Mouse (Mus musculus): ENCODE measurements at regions not wholly inside any gene's neighbourhood (a gene's known extent, or its start where the extent isn't known, plus 50 kb on each side); places are given as distances from the start of the nearest gene placed in this dataset.
A peak's percentile ranks its signal among the peaks of the same experiment; 100 is the strongest.

GRCm38 (mm10) chr5:95864252-95864651 is 88.5 kb downstream of the E330014E10Rik start:
- Histone ChIP-seq H3K4me1 (ENCODE audit: control insufficient read depth, insufficient read depth, low read length) (no peaks in the 10 kb centered on the region), H3K4me2 (no peak overlapping the region), H3K27me3 (ENCODE audit: control insufficient read depth, insufficient read depth, low read length) (no peaks in the 10 kb centered on the region), H3K36me3 (ENCODE audit: control insufficient read depth, insufficient read depth, low read length) (no peaks in the 10 kb centered on the region), H3K9ac (ENCODE audit: low read length) (no peak overlapping the region), H3K27ac (ENCODE audit: low read depth, low read length) (no peak overlapping the region), H3K4me3 (ENCODE audit: low read depth, low read length) (no peak overlapping the region), H3K9me3 (ENCODE audit: control insufficient read depth, low read length) (no peaks in the 10 kb centered on the region)
- WGBS = 90% methylated on average over 1 of the region's 1 CpGs
- DNase-seq (ENCODE audit: low spot score, missing footprints) = no peak
- no peak for ATAC-seq (ENCODE audit: low FRiP score)

- WGBS = 80% methylated on average over 3 of the region's 3 CpGs
- H3K27ac ChIP-seq (ENCODE audit: low read depth, low read length) = no peak overlapping the region
- H3K9ac ChIP-seq (ENCODE audit: low read length) = no peak overlapping the region
- ATAC-seq (ENCODE audit: low FRiP score) = no peak
- no peaks in the 10 kb centered on the region for H3K9me3 ChIP-seq (ENCODE audit: control insufficient read depth, low read length)
- H3K36me3 ChIP-seq (ENCODE audit: control insufficient read depth, insufficient read depth, low read length) = no peaks in the 10 kb centered on the region
- no peak overlapping the region for H3K4me3 ChIP-seq (ENCODE audit: low read depth, low read length)
- no peaks in the 10 kb centered on the region for H3K27me3 ChIP-seq (ENCODE audit: control insufficient read depth, insufficient read depth, low read length)
- no peaks in the 10 kb centered on the region for H3K4me1 ChIP-seq (ENCODE audit: control insufficient read depth, insufficient read depth, low read length)
- no peak overlapping the region for H3K4me2 ChIP-seq
- DNase-seq (ENCODE audit: low spot score, missing footprints) = peak; percentile 45
Measured at GRCm38 (mm10) chr5:95864725-95865492, 89.1 kb downstream of the E330014E10Rik start.

- H3K36me3 ChIP-seq (ENCODE audit: control insufficient read depth, insufficient read depth, low read length) = no peaks in the 10 kb centered on the region
- no peak for DNase-seq (ENCODE audit: low spot score, missing footprints)
- 85% methylated on average over 2 of the region's 2 CpGs for WGBS
- no peak overlapping the region for H3K9ac ChIP-seq (ENCODE audit: low read length)
- no peak overlapping the region for H3K4me3 ChIP-seq (ENCODE audit: low read depth, low read length)
- H3K27ac ChIP-seq (ENCODE audit: low read depth, low read length) = no peak overlapping the region
- no peak for ATAC-seq (ENCODE audit: low FRiP score)
- no peak overlapping the region for H3K4me2 ChIP-seq
- H3K9me3 ChIP-seq (ENCODE audit: control insufficient read depth, low read length) = no peaks in the 10 kb centered on the region
- no peaks in the 10 kb centered on the region for H3K27me3 ChIP-seq (ENCODE audit: control insufficient read depth, insufficient read depth, low read length)
- H3K4me1 ChIP-seq (ENCODE audit: control insufficient read depth, insufficient read depth, low read length) = no peaks in the 10 kb centered on the region
Measured at GRCm38 (mm10) chr5:95865516-95865915, 89.7 kb downstream of the E330014E10Rik start.

GRCm38 (mm10) chr5:95866848-95867495 is 89.8 kb upstream of the Cxcl13 start:
- 87% methylated on average over 4 of the region's 4 CpGs for WGBS
- no peak for ATAC-seq (ENCODE audit: low FRiP score)
- H3K27ac ChIP-seq (ENCODE audit: low read depth, low read length) = no peak overlapping the region

GRCm38 (mm10) chr5:95870336-95870845 is 86.4 kb upstream of the Cxcl13 start:
- H3K27ac ChIP-seq (ENCODE audit: low read depth, low read length) = no peak overlapping the region
- H3K4me2 ChIP-seq = no peak overlapping the region
- no peak for DNase-seq (ENCODE audit: low spot score, missing footprints)
- no peak overlapping the region for H3K9ac ChIP-seq (ENCODE audit: low read length)
- ATAC-seq (ENCODE audit: low FRiP score) = no peak
- no peaks in the 10 kb centered on the region for H3K9me3 ChIP-seq (ENCODE audit: control insufficient read depth, low read length)
- no peak overlapping the region for H3K4me3 ChIP-seq (ENCODE audit: low read depth, low read length)
- no peaks in the 10 kb centered on the region for H3K27me3 ChIP-seq (ENCODE audit: control insufficient read depth, insufficient read depth, low read length)
- WGBS = 67% methylated on average over 3 of the region's 3 CpGs
- H3K4me1 ChIP-seq (ENCODE audit: control insufficient read depth, insufficient read depth, low read length) = no peaks in the 10 kb centered on the region
- H3K36me3 ChIP-seq (ENCODE audit: control insufficient read depth, insufficient read depth, low read length) = no peaks in the 10 kb centered on the region

More at GRCm38 (mm10) chr5:95866848-95867495, 89.8 kb upstream of the Cxcl13 start:
- Histone ChIP-seq H3K4me2 (no peak overlapping the region), H3K27me3 (ENCODE audit: control insufficient read depth, insufficient read depth, low read length) (no peaks in the 10 kb centered on the region), H3K9ac (ENCODE audit: low read length) (no peak overlapping the region), H3K4me3 (ENCODE audit: low read depth, low read length) (no peak overlapping the region), H3K4me1 (ENCODE audit: control insufficient read depth, insufficient read depth, low read length) (no peaks in the 10 kb centered on the region), H3K36me3 (ENCODE audit: control insufficient read depth, insufficient read depth, low read length) (no peaks in the 10 kb centered on the region), H3K9me3 (ENCODE audit: control insufficient read depth, low read length) (no peaks in the 10 kb centered on the region)
- DNase-seq (ENCODE audit: low spot score, missing footprints) = no peak

- no peaks in the 10 kb centered on the region for H3K27me3 ChIP-seq (ENCODE audit: control insufficient read depth, insufficient read depth, low read length)
- H3K9me3 ChIP-seq (ENCODE audit: control insufficient read depth, low read length) = no peaks in the 10 kb centered on the region
- no peak overlapping the region for H3K9ac ChIP-seq (ENCODE audit: low read length)
- ATAC-seq (ENCODE audit: low FRiP score) (peak; percentile 38; the same call in 1 of the 2 replicates), DNase-seq (ENCODE audit: low spot score, missing footprints) (no peak)
- no peak overlapping the region for H3K4me2 ChIP-seq
- no peak overlapping the region for H3K27ac ChIP-seq (ENCODE audit: low read depth, low read length)
- no peak overlapping the region for H3K4me3 ChIP-seq (ENCODE audit: low read depth, low read length)
- 72% methylated on average over 5 of the region's 5 CpGs for whole genome bisulfite sequencing
- no peaks in the 10 kb centered on the region for H3K4me1 ChIP-seq (ENCODE audit: control insufficient read depth, insufficient read depth, low read length)
- H3K36me3 ChIP-seq (ENCODE audit: control insufficient read depth, insufficient read depth, low read length) = no peaks in the 10 kb centered on the region
Measured at GRCm38 (mm10) chr5:95874969-95875368, 81.8 kb upstream of the Cxcl13 start.

GRCm38 (mm10) chr5:95880914-95881313 is 75.8 kb upstream of the Cxcl13 start:
- Histone ChIP-seq H3K9me3 (ENCODE audit: control insufficient read depth, low read length) (no peaks in the 10 kb centered on the region), H3K4me2 (no peak overlapping the region), H3K4me3 (ENCODE audit: low read depth, low read length) (no peak overlapping the region), H3K9ac (ENCODE audit: low read length) (no peak overlapping the region), H3K36me3 (ENCODE audit: control insufficient read depth, insufficient read depth, low read length) (no peaks in the 10 kb centered on the region), H3K4me1 (ENCODE audit: control insufficient read depth, insufficient read depth, low read length) (no peaks in the 10 kb centered on the region), H3K27ac (ENCODE audit: low read depth, low read length) (no peak overlapping the region), H3K27me3 (ENCODE audit: control insufficient read depth, insufficient read depth, low read length) (no peaks in the 10 kb centered on the region)
- ATAC-seq (ENCODE audit: low FRiP score) (no peak), DNase-seq (ENCODE audit: low spot score, missing footprints) (no peak)
